Mouse (Mus musculus) olfactory bulb, adult 2 months (tissue): ENCODE data around the gene Lrrfip2.

ENCODE experiments used
- CTCF ChIP-seq: fragments of 200-500 bp; IDR thresholded peaks from 2 replicates; pipeline ENCODE4 v1.5.1; 2012; ENCODE audit warnings: low read depth, mild to moderate bottlenecking, low read length, moderate library complexity; ENCODE audit not compliant: insufficient read depth
- POLR2A ChIP-seq: fragments of 200-500 bp; IDR thresholded peaks from 2 replicates; pipeline ENCODE4 v1.6.1; 2012; ENCODE audit warnings: mild to moderate bottlenecking, low read depth, low read length, moderate library complexity; ENCODE audit not compliant: insufficient read depth

DNA sequence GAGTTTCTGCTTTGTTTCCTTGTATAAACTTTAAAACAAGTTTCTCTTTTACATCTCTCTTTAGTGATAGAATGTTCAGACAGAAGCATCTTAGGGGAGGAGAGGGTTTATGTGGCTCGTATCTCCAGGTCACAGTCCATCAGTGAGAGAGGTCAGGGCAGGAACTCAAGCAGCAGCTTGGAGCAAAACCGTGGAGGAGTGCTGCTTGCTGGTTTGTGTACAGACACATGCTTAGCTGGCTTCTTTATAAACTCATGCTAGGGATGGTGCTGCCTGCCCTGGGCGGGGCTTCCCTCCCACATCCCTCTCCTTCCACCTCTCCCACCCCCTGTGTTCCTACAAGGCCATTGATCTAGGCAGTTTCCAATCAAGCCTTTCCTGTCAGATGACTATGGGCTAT is 53.0 kb downstream of the Lrrfip2 start:
- TF ChIP-seq CTCF (no peak), POLR2A (no peak)
